In genomic region chr3:135438531-135438912, GRCm38 (mm10) we compare ENCODE assay signal across 8 mouse cellular contexts. TPM values are rescaled to one million over a fixed set of nuclear protein-coding genes. Genes with fewer than 3 reads are reported as not detected.
DNase-seq lines count a peak whose midpoint lies in the region; ATAC-seq lines count a peak whose summit lies in the region.

No protein-coding gene starts in this region.

- H3K27me3 ChIP-seq in erythroblast, embryonic 14.5 days (ENCODE audit: control insufficient read depth) = no peaks in the 10 kb centered on the region
- no peaks in the 10 kb centered on the region for H3K27me3 ChIP-seq in heart, embryonic 12.5 days (replicated peaks)
- no peaks in the 10 kb centered on the region for H3K27me3 ChIP-seq in kidney, embryonic 16.5 days (ENCODE audit: insufficient read depth, low read length)
- no peaks in the 10 kb centered on the region for H3K27me3 ChIP-seq in liver, embryonic 12.5 days (replicated peaks)
- no peaks in the 10 kb centered on the region for H3K27me3 ChIP-seq in splenic B cell, adult 2 months (ENCODE audit: control insufficient read depth, insufficient read depth, low read length, poor library complexity, severe bottlenecking)

- peak overlapping the region; percentile 100 for H3K4me3 ChIP-seq in erythroblast, embryonic 14.5 days (replicated peaks)
- H3K4me3 ChIP-seq in heart, embryonic 12.5 days = peak overlapping the region; percentile 83
- peak overlapping the region; percentile 64 for H3K4me3 ChIP-seq in kidney, embryonic 16.5 days (ENCODE audit: low read length)
- H3K4me3 ChIP-seq in liver, embryonic 12.5 days = peak overlapping the region; percentile 78

- H3K4me1 ChIP-seq in erythroblast, embryonic 14.5 days (ENCODE audit: control insufficient read depth) = peaks cover 33% of the 10 kb centered on the region
- H3K4me1 ChIP-seq in heart, embryonic 12.5 days (replicated peaks) = peaks cover 14% of the 10 kb centered on the region
- peaks cover 16% of the 10 kb centered on the region for H3K4me1 ChIP-seq in kidney, embryonic 16.5 days (ENCODE audit: insufficient read depth, low read length)
- H3K4me1 ChIP-seq in liver, embryonic 12.5 days = peaks cover 34% of the 10 kb centered on the region

- H3K27ac ChIP-seq in heart, embryonic 12.5 days (ENCODE audit: poor library complexity, severe bottlenecking) = peak overlapping the region; percentile 100
- peak overlapping the region; percentile 100 for H3K27ac ChIP-seq in kidney, embryonic 16.5 days (ENCODE audit: low read length)
- H3K27ac ChIP-seq in liver, embryonic 12.5 days = peak overlapping the region; percentile 100

- H3K9ac ChIP-seq in heart, embryonic 12.5 days = peak overlapping the region; percentile 99
- peak overlapping the region; percentile 99 for H3K9ac ChIP-seq in kidney, embryonic 16.5 days (replicated peaks; ENCODE audit: low read length)
- H3K9ac ChIP-seq in liver, embryonic 12.5 days = peak overlapping the region; percentile 97

- H3K9me3 ChIP-seq in erythroblast, embryonic 14.5 days (ENCODE audit: control insufficient read depth, low read length) = no peaks in the 10 kb centered on the region
- H3K9me3 ChIP-seq in heart, embryonic 12.5 days (replicated peaks) = no peaks in the 10 kb centered on the region
- no peaks in the 10 kb centered on the region for H3K9me3 ChIP-seq in kidney, embryonic 16.5 days (ENCODE audit: low read length)
- no peaks in the 10 kb centered on the region for H3K9me3 ChIP-seq in liver, embryonic 12.5 days (replicated peaks)

- peak; percentile 76 for ATAC-seq in heart, embryonic 12.5 days (ENCODE audit: insufficient number of reproducible peaks, low FRiP score)
- ATAC-seq in kidney, embryonic 16.5 days (ENCODE audit: low FRiP score, low TSS enrichment) = peak; percentile 84
- ATAC-seq in liver, embryonic 12.5 days = peak; percentile 65

- peaks cover 55% of the 10 kb centered on the region for H3K36me3 ChIP-seq in erythroblast, embryonic 14.5 days (ENCODE audit: control insufficient read depth)
- 0 out of 2 replicates have a peak, but pooled peaks cover 3% of the 10 kb centered on the region for H3K36me3 ChIP-seq in heart, embryonic 12.5 days
- H3K36me3 ChIP-seq in kidney, embryonic 16.5 days (ENCODE audit: insufficient read depth, low read length) = peaks cover 3% of the 10 kb centered on the region; the same call in 1 of the 2 replicates
- peaks cover 22% of the 10 kb centered on the region for H3K36me3 ChIP-seq in liver, embryonic 12.5 days
- H3K36me3 ChIP-seq in splenic B cell, adult 2 months (ENCODE audit: control insufficient read depth, insufficient read depth, low read length, poor library complexity, severe bottlenecking) = peaks cover 3% of the 10 kb centered on the region; the same call in 1 of the 2 replicates

- WGBS in heart, embryonic 12.5 days = under 1% methylated on average over 40 of the region's 50 CpGs
- 0% methylated on average over 25 of the region's 50 CpGs for WGBS in kidney, embryonic 16.5 days
- 2% methylated on average over 46 of the region's 50 CpGs for WGBS in liver, embryonic 12.5 days (ENCODE audit: insufficient replicate concordance)

- peak overlapping the region; percentile 86 for H3K4me2 ChIP-seq in heart, embryonic 12.5 days
- H3K4me2 ChIP-seq in kidney, embryonic 16.5 days (replicated peaks; ENCODE audit: low read depth, low read length) = peak overlapping the region; percentile 21
- H3K4me2 ChIP-seq in liver, embryonic 12.5 days = peak overlapping the region; percentile 81

- DNase-seq in A20 (ENCODE audit: low read depth, low spot score) = peak; percentile 95
- DNase-seq in brain, embryonic 18.5 days (ENCODE audit: low read depth, low spot score) = peak; percentile 79
- peak; percentile 96 for DNase-seq in naive thymus-derived CD4-positive, alpha-beta T cell, adult 2 months (ENCODE audit: low read depth)
- peak; percentile 95 for DNase-seq in splenic B cell, adult 2 months (ENCODE audit: low read depth, low spot score)

RNA-seq across cellular contexts. Expression of gene Ube2d3, which starts 0.6 kb away (rescaled TPM):
- polyA plus RNA-seq in erythroblast, embryonic 14.5 days (2012) = 24.9 and 31.3 TPM in 2 replicates
- polyA plus RNA-seq in heart, embryonic 12.5 days (2016; fragmentation: Nextera tagmentation; extraction: Ambion mirVana) = 447 and 459 TPM in 2 replicates
- 524 and 536 TPM in 2 replicates for polyA plus RNA-seq in kidney, embryonic 16.5 days (2015; fragmentation: Nextera tagmentation; extraction: Ambion mirVana)
- polyA plus RNA-seq in liver, embryonic 12.5 days (2016; fragmentation: Nextera tagmentation; extraction: Ambion mirVana) = 331 and 332 TPM in 2 replicates

RNA-seq across cellular contexts. Expression of gene Cisd2, which starts 14.8 kb away (rescaled TPM):
- polyA plus RNA-seq in erythroblast, embryonic 14.5 days (2012) = 3.5 TPM in 2 replicates
- polyA plus RNA-seq in heart, embryonic 12.5 days (2016; fragmentation: Nextera tagmentation; extraction: Ambion mirVana) = 58.9 and 60.0 TPM in 2 replicates
- polyA plus RNA-seq in kidney, embryonic 16.5 days (2015; fragmentation: Nextera tagmentation; extraction: Ambion mirVana) = 70.2 and 74.5 TPM in 2 replicates
- polyA plus RNA-seq in liver, embryonic 12.5 days (2016; fragmentation: Nextera tagmentation; extraction: Ambion mirVana) = 45.4 and 45.7 TPM in 2 replicates

RNA-seq across cellular contexts. Expression of gene Manba, which starts 46.9 kb away (rescaled TPM):
- polyA plus RNA-seq in erythroblast, embryonic 14.5 days (2012) = 0.03 TPM in 1 of 2 replicates, not detected in the other
- polyA plus RNA-seq in heart, embryonic 12.5 days (2016; fragmentation: Nextera tagmentation; extraction: Ambion mirVana) = 42.2 and 43.7 TPM in 2 replicates
- 36.5 and 39.6 TPM in 2 replicates for polyA plus RNA-seq in kidney, embryonic 16.5 days (2015; fragmentation: Nextera tagmentation; extraction: Ambion mirVana)
- 6.8 and 7.3 TPM in 2 replicates for polyA plus RNA-seq in liver, embryonic 12.5 days (2016; fragmentation: Nextera tagmentation; extraction: Ambion mirVana)

Comparison
In these comparisons a context has a peak if more than half of its experiments do, and no peak if none do; other contexts are left out.
1. Peak in every context shown above with its lines: DNase-seq, ATAC-seq, H3K4me3 ChIP-seq and H3K27ac ChIP-seq.
2. H3K4me2 ChIP-seq: peak in every context shown above with its lines; median percentile 86 in heart, embryonic 12.5 days; 81 in liver, embryonic 12.5 days; 21 in kidney, embryonic 16.5 days.
3. RNA of gene Ube2d3, which starts 0.6 kb away (polyA plus RNA-seq): 524 to 536 TPM in kidney, embryonic 16.5 days, 447 to 459 TPM in heart, embryonic 12.5 days and 331 to 332 TPM in liver, embryonic 12.5 days; 24.9 to 31.3 TPM in erythroblast, embryonic 14.5 days; every median in the first group is over 10 times any median in the second.
4. RNA of gene Cisd2, which starts 14.8 kb away (polyA plus RNA-seq): 70.2 to 74.5 TPM in kidney, embryonic 16.5 days, 58.9 to 60.0 TPM in heart, embryonic 12.5 days and 45.4 to 45.7 TPM in liver, embryonic 12.5 days; 3.5 TPM in erythroblast, embryonic 14.5 days; every median in the first group is over 10 times any median in the second.